Comparison of ENCODE assay signal across 10 mouse cellular contexts in the genomic region with DNA sequence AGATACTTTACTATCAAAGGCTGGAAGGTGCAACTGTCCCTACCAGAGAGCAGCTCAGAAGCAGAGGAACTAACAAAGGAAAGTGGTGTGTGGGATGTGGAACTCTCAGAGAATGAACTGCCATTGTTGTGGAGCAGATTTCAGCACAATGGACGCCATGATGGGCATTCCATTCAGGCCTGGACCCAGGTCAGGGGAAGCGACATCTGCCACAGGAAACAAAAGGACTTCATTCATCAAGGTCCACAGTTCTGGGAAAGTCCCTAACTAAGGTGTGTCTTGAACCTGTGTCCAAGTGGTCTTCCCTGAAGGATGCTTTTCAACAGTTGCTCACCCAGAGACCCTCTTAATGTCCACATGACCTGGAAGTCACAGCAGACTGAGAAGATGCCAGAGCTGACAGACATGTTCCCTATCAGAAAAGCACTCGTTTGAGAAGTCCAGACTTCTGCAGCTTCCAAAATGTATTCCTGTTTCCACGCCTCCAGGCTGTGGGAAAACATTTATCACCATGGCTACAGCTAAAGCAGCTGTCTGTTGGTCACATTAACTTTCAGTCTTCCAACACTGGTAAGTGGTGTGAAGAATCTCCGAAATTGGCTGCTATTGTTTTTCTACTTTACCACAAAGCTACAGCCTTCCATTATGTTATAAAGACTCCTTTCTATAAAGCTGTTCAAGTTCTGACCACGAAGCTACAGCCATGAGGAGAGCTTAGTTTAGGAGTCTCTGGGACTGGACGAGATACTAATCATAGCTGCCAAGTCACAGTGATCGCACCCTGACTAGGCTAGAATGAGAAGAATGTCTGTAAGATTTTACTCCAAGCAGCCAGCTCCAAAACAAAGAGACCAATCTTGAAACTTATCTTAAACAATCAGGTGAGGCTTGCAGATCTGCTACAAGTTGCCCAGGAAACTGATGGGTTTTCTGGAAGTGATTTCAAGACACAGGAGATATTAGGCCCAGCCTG. TPM values are rescaled to one million over a fixed set of nuclear protein-coding genes. Genes with fewer than 3 reads are reported as not detected.
DNase-seq lines count a peak whose midpoint lies in the region; ATAC-seq and TF ChIP-seq lines count a peak whose summit lies in the region.
"Had no signal": no experiment of that assay in that cellular context is flagged by ENCODE, and none has a peak within 500 bp of the region (broad histone marks: within the 10 kb centered on the region; RNA-seq: fewer than 3 reads in every experiment).

No protein-coding gene starts in this region.

- H3K27me3 ChIP-seq in midbrain, embryonic 11.5 days (ENCODE audit: control insufficient read depth, insufficient read depth, low read length) = no peaks in the 10 kb centered on the region
- no peaks in the 10 kb centered on the region for H3K27me3 ChIP-seq in midbrain, embryonic 16.5 days (ENCODE audit: control insufficient read depth, insufficient read depth, low read depth, low read length)
- H3K27me3 ChIP-seq in forebrain, embryonic 16.5 days (replicated peaks; ENCODE audit: control insufficient read depth, insufficient read depth, low read length) = no peaks in the 10 kb centered on the region
- H3K27me3 ChIP-seq in midbrain, postnatal 0 days (ENCODE audit: insufficient read depth, low read length) = no peaks in the 10 kb centered on the region
- H3K27me3 ChIP-seq: embryonic facial prominence, embryonic 15.5 days; liver, embryonic 15.5 days had no signal

- ATAC-seq in midbrain, embryonic 11.5 days (ENCODE audit: low FRiP score) = peak; percentile 55; the same call in 1 of the 2 replicates
- no peak for ATAC-seq in midbrain, embryonic 16.5 days
- ATAC-seq in forebrain, embryonic 16.5 days = 0 out of 2 replicates have a peak, but pooled peaks have one; percentile 52
- ATAC-seq in midbrain, postnatal 0 days (ENCODE audit: low FRiP score) = no peak

- no peak for DNase-seq in gastrocnemius, adult 2 months
- no peak for DNase-seq in gastrocnemius, postnatal 4 days (ENCODE audit: low spot score in 2 of 2)
- peak; percentile 87 for DNase-seq in midbrain, embryonic 11.5 days (ENCODE audit: low spot score, missing footprints)
- peak; percentile 50 for DNase-seq in midbrain, postnatal 0 days (ENCODE audit: low spot score)
- DNase-seq in ovary, postnatal 14 days (ENCODE audit: low spot score) = no peak
- DNase-seq in urinary bladder, postnatal 36 days (ENCODE audit: low spot score in 2 of 2) = no peak

- intact Hi-C loops in gastrocnemius, adult 2 months (cut with DNase I) = no loop called here

- 33% methylated on average over 8 of the region's 8 CpGs for WGBS in midbrain, embryonic 11.5 days
- 26% methylated on average over 8 of the region's 8 CpGs for WGBS in midbrain, embryonic 16.5 days
- WGBS in forebrain, embryonic 16.5 days = 36% methylated on average over 8 of the region's 8 CpGs
- 18% methylated on average over 8 of the region's 8 CpGs for WGBS in midbrain, postnatal 0 days

- no peak overlapping the region for H3K4me3 ChIP-seq in gastrocnemius, adult 2 months
- H3K4me3 ChIP-seq in midbrain, embryonic 11.5 days (ENCODE audit: low read depth, low read length) = no peak overlapping the region
- H3K4me3 ChIP-seq in midbrain, embryonic 16.5 days (ENCODE audit: low read depth, low read length) = no peak overlapping the region
- no peak overlapping the region for H3K4me3 ChIP-seq in forebrain, embryonic 16.5 days (replicated peaks; ENCODE audit: low read length)
- no peak overlapping the region for H3K4me3 ChIP-seq in midbrain, postnatal 0 days (ENCODE audit: low read depth, low read length)
- H3K4me3 ChIP-seq: embryonic facial prominence, embryonic 15.5 days; liver, embryonic 15.5 days had no signal

- H3K27ac ChIP-seq in gastrocnemius, adult 2 months = peak overlapping the region; percentile 49; the same call in 1 of the 2 replicates
- H3K27ac ChIP-seq in midbrain, embryonic 11.5 days (ENCODE audit: low read depth, low read length) = peak overlapping the region; percentile 65
- H3K27ac ChIP-seq in midbrain, embryonic 16.5 days (ENCODE audit: low read length) = no peak overlapping the region
- no peak overlapping the region for H3K27ac ChIP-seq in forebrain, embryonic 16.5 days (ENCODE audit: low read length)
- H3K27ac ChIP-seq in midbrain, postnatal 0 days (ENCODE audit: low read depth, low read length) = no peak overlapping the region; the same call in 1 of the 2 replicates
- H3K27ac ChIP-seq: embryonic facial prominence, embryonic 15.5 days; liver, embryonic 15.5 days had no signal

- H3K9me3 ChIP-seq in midbrain, embryonic 11.5 days (ENCODE audit: control insufficient read depth, low read length) = no peaks in the 10 kb centered on the region
- H3K9me3 ChIP-seq in midbrain, embryonic 16.5 days (replicated peaks; ENCODE audit: control insufficient read depth, low read length, poor library complexity, severe bottlenecking) = no peaks in the 10 kb centered on the region
- no peaks in the 10 kb centered on the region for H3K9me3 ChIP-seq in forebrain, embryonic 16.5 days (ENCODE audit: control insufficient read depth, low read length)
- no peaks in the 10 kb centered on the region for H3K9me3 ChIP-seq in midbrain, postnatal 0 days (ENCODE audit: low read length)
- H3K9me3 ChIP-seq: embryonic facial prominence, embryonic 15.5 days; liver, embryonic 15.5 days had no signal

- TF ChIP-seq CTCF in gastrocnemius, adult 2 months (IDR thresholded peaks at IDR 0.05) = no peak
- no peak for TF ChIP-seq CTCF in midbrain, postnatal 0 days (IDR thresholded peaks at IDR 0.05)

- H3K36me3 ChIP-seq in midbrain, embryonic 11.5 days (ENCODE audit: control insufficient read depth, insufficient read depth, low read length) = no peaks in the 10 kb centered on the region
- no peaks in the 10 kb centered on the region for H3K36me3 ChIP-seq in midbrain, embryonic 16.5 days (ENCODE audit: control insufficient read depth, insufficient read depth, low read length)
- no peaks in the 10 kb centered on the region for H3K36me3 ChIP-seq in forebrain, embryonic 16.5 days (ENCODE audit: control insufficient read depth, insufficient read depth)
- H3K36me3 ChIP-seq in midbrain, postnatal 0 days (ENCODE audit: insufficient read depth, low read length) = no peaks in the 10 kb centered on the region
- H3K36me3 ChIP-seq: embryonic facial prominence, embryonic 15.5 days; liver, embryonic 15.5 days had no signal

- no peak overlapping the region for H3K9ac ChIP-seq in midbrain, embryonic 11.5 days (ENCODE audit: low read length)
- H3K9ac ChIP-seq in midbrain, embryonic 16.5 days (ENCODE audit: low read depth, low read length) = no peak overlapping the region
- no peak overlapping the region for H3K9ac ChIP-seq in forebrain, embryonic 16.5 days (replicated peaks; ENCODE audit: low read depth, low read length)
- no peak overlapping the region for H3K9ac ChIP-seq in midbrain, postnatal 0 days (replicated peaks; ENCODE audit: low read length, poor library complexity, severe bottlenecking)
- H3K9ac ChIP-seq: embryonic facial prominence, embryonic 15.5 days; liver, embryonic 15.5 days had no signal

- H3K4me2 ChIP-seq in midbrain, embryonic 11.5 days = no peak overlapping the region
- no peak overlapping the region for H3K4me2 ChIP-seq in midbrain, embryonic 16.5 days (ENCODE audit: low read length)
- H3K4me2 ChIP-seq in forebrain, embryonic 16.5 days (ENCODE audit: low read length) = no peak overlapping the region
- no peak overlapping the region for H3K4me2 ChIP-seq in midbrain, postnatal 0 days (ENCODE audit: low read depth, low read length, poor library complexity, severe bottlenecking)
- H3K4me2 ChIP-seq: embryonic facial prominence, embryonic 15.5 days; liver, embryonic 15.5 days had no signal

- peaks cover 7% of the 10 kb centered on the region; the same call in 1 of the 2 replicates for H3K4me1 ChIP-seq in midbrain, embryonic 11.5 days (ENCODE audit: control insufficient read depth, insufficient read depth, low read length)
- H3K4me1 ChIP-seq in midbrain, embryonic 16.5 days (ENCODE audit: control insufficient read depth, insufficient read depth, low read length) = peaks cover 6% of the 10 kb centered on the region
- peaks cover 8% of the 10 kb centered on the region for H3K4me1 ChIP-seq in forebrain, embryonic 16.5 days (replicated peaks; ENCODE audit: control insufficient read depth, insufficient read depth, low read length)
- no peaks in the 10 kb centered on the region for H3K4me1 ChIP-seq in midbrain, postnatal 0 days (ENCODE audit: insufficient read depth, low read length)

RNA-seq across cellular contexts. Expression of a gene that starts 15.0 kb away (rescaled TPM):
- total RNA-seq in gastrocnemius, adult 2 months (2021) = 10 to 100 TPM; 18.7 to 30.6 TPM
- total RNA-seq in gastrocnemius, postnatal 4 days (2021) = 10 to 100 TPM; 12.2 to 18.9 TPM
- 5.2 and 5.8 TPM in 2 replicates for polyA plus RNA-seq in midbrain, embryonic 11.5 days (2014; fragmentation: Nextera tagmentation; extraction: Ambion mirVana)
- 10.5 and 15.1 TPM in 2 replicates for polyA plus RNA-seq in midbrain, embryonic 16.5 days (2015; fragmentation: Nextera tagmentation; extraction: Ambion mirVana)
- polyA plus RNA-seq in forebrain, embryonic 16.5 days (2015; fragmentation: Nextera tagmentation; extraction: Ambion mirVana) = 14.2 and 17.6 TPM in 2 replicates
- total RNA-seq in midbrain, postnatal 0 days (2014; rRNA removed) = 3.2 and 5.2 TPM in 2 replicates
- polyA plus RNA-seq in midbrain, postnatal 0 days (2015; fragmentation: Nextera tagmentation; extraction: Ambion mirVana) = 7.9 and 8.8 TPM in 2 replicates

RNA-seq across cellular contexts. Expression of a gene that starts 20.4 kb away (rescaled TPM):
- 100 to 1,000 TPM; 186 to 220 TPM for total RNA-seq in gastrocnemius, adult 2 months (2021)
- 100 to 1,000 TPM; 291 TPM for total RNA-seq in gastrocnemius, postnatal 4 days (2021)
- polyA plus RNA-seq in midbrain, embryonic 11.5 days (2014; fragmentation: Nextera tagmentation; extraction: Ambion mirVana) = 694 and 720 TPM in 2 replicates
- 731 and 741 TPM in 2 replicates for polyA plus RNA-seq in midbrain, embryonic 16.5 days (2015; fragmentation: Nextera tagmentation; extraction: Ambion mirVana)
- polyA plus RNA-seq in forebrain, embryonic 16.5 days (2015; fragmentation: Nextera tagmentation; extraction: Ambion mirVana) = 685 and 697 TPM in 2 replicates
- 475 and 586 TPM in 2 replicates for total RNA-seq in midbrain, postnatal 0 days (2014; rRNA removed)
- 1,006 and 1,130 TPM in 2 replicates for polyA plus RNA-seq in midbrain, postnatal 0 days (2015; fragmentation: Nextera tagmentation; extraction: Ambion mirVana)

RNA-seq across cellular contexts. Expression of a gene that starts 56.5 kb away (rescaled TPM):
- 100 to 1,000 TPM in 1 of 2 experiments, 10 to 100 TPM in 1; 46.5 to 139 TPM for total RNA-seq in gastrocnemius, adult 2 months (2021)
- 10 to 100 TPM; 26.2 to 33.7 TPM for total RNA-seq in gastrocnemius, postnatal 4 days (2021)
- polyA plus RNA-seq in midbrain, embryonic 11.5 days (2014; fragmentation: Nextera tagmentation; extraction: Ambion mirVana) = 57.2 and 60.5 TPM in 2 replicates
- polyA plus RNA-seq in midbrain, embryonic 16.5 days (2015; fragmentation: Nextera tagmentation; extraction: Ambion mirVana) = 29.4 and 40.5 TPM in 2 replicates
- 17.4 and 18.0 TPM in 2 replicates for polyA plus RNA-seq in forebrain, embryonic 16.5 days (2015; fragmentation: Nextera tagmentation; extraction: Ambion mirVana)
- 14.6 and 23.1 TPM in 2 replicates for total RNA-seq in midbrain, postnatal 0 days (2014; rRNA removed)
- 69.3 and 70.3 TPM in 2 replicates for polyA plus RNA-seq in midbrain, postnatal 0 days (2015; fragmentation: Nextera tagmentation; extraction: Ambion mirVana)

RNA-seq across cellular contexts. Expression of a gene that starts 58.3 kb away (rescaled TPM):
- 10 to 100 TPM; 14.4 to 19.6 TPM for total RNA-seq in gastrocnemius, adult 2 months (2021)
- total RNA-seq in gastrocnemius, postnatal 4 days (2021) = 10 to 100 TPM; 30.9 to 36.3 TPM
- 259 and 281 TPM in 2 replicates for polyA plus RNA-seq in midbrain, embryonic 11.5 days (2014; fragmentation: Nextera tagmentation; extraction: Ambion mirVana)
- polyA plus RNA-seq in midbrain, embryonic 16.5 days (2015; fragmentation: Nextera tagmentation; extraction: Ambion mirVana) = 144 and 153 TPM in 2 replicates
- polyA plus RNA-seq in forebrain, embryonic 16.5 days (2015; fragmentation: Nextera tagmentation; extraction: Ambion mirVana) = 184 and 205 TPM in 2 replicates
- total RNA-seq in midbrain, postnatal 0 days (2014; rRNA removed) = 134 and 137 TPM in 2 replicates
- 130 and 134 TPM in 2 replicates for polyA plus RNA-seq in midbrain, postnatal 0 days (2015; fragmentation: Nextera tagmentation; extraction: Ambion mirVana)

Comparison
In these comparisons a context has a peak if more than half of its experiments do, and no peak if none do; other contexts are left out.
1. H3K27ac ChIP-seq: peak in gastrocnemius, adult 2 months (single experiment) and midbrain, embryonic 11.5 days (single experiment); none in midbrain, embryonic 16.5 days (single experiment), forebrain, embryonic 16.5 days (single experiment) and midbrain, postnatal 0 days (single experiment).
2. ATAC-seq: peak in midbrain, embryonic 11.5 days (single experiment) and forebrain, embryonic 16.5 days (single experiment); none in midbrain, embryonic 16.5 days (single experiment) and midbrain, postnatal 0 days (single experiment).
3. DNase-seq: peak in midbrain, embryonic 11.5 days (single experiment) and midbrain, postnatal 0 days (single experiment); none in gastrocnemius, adult 2 months (single experiment), gastrocnemius, postnatal 4 days (0 of 2), ovary, postnatal 14 days (single experiment) and urinary bladder, postnatal 36 days (0 of 2).